Mouse (Mus musculus) liver, embryonic 11.5 days (tissue): ENCODE measurements around the gene Cd68. TPM values are rescaled to one million over a fixed set of nuclear protein-coding genes. Genes with fewer than 3 reads are reported as not detected.

ENCODE experiments used
- ATAC-seq: fragments of 200-750 bp; cut with Nextera tagmentation; replicated peaks from 2 replicates; pipeline ENCODE4 v1.8.0; 2017; ENCODE audit warnings: moderate number of reproducible peaks, mild to moderate bottlenecking, moderate TSS enrichment, moderate library complexity; ENCODE audit not compliant: low FRiP score
- DNase-seq: peaks from one replicate; pipeline ENCODE4 v3.0.0-alpha.2; 2017; ENCODE audit warnings: low spot score
- H3K27ac ChIP-seq: fragments of 300-500 bp; sonication (generic); 2 replicates; pipeline ENCODE4 v1.5.1; 2014; ENCODE audit warnings: mild to moderate bottlenecking, low read depth, low read length, control low read depth
- H3K27me3 ChIP-seq: fragments of 300-500 bp; sonication (generic); replicated peaks from 2 replicates; pipeline ENCODE4 v1.6.1; 2014; ENCODE audit warnings: low read length, mixed read lengths; ENCODE audit not compliant: control insufficient read depth, insufficient read depth
- H3K36me3 ChIP-seq: fragments of 300-500 bp; sonication (generic); 2 replicates; pipeline ENCODE4 v1.6.1; 2014; ENCODE audit warnings: mild to moderate bottlenecking, low read length, moderate library complexity, mixed read lengths; ENCODE audit not compliant: control insufficient read depth, insufficient read depth
- H3K4me1 ChIP-seq: fragments of 300-500 bp; sonication (generic); replicated peaks from 2 replicates; pipeline ENCODE4 v1.6.1; 2014; ENCODE audit warnings: low read length, mixed read lengths; ENCODE audit not compliant: control insufficient read depth, insufficient read depth
- H3K4me2 ChIP-seq: fragments of 300-500 bp; sonication (generic); 2 replicates; pipeline ENCODE4 v1.6.1; 2014; ENCODE audit warnings: mild to moderate bottlenecking, control low read depth, moderate library complexity
- H3K4me3 ChIP-seq: fragments of 300-500 bp; sonication (generic); 2 replicates; pipeline ENCODE4 v1.5.1; 2014; ENCODE audit warnings: low read depth, low read length, control low read depth
- H3K9ac ChIP-seq: fragments of 300-500 bp; sonication (generic); 2 replicates; pipeline ENCODE4 v1.6.1; 2014; ENCODE audit warnings: low read depth, low read length, control low read depth
- H3K9me3 ChIP-seq: fragments of 300-500 bp; sonication (generic); 2 replicates; pipeline ENCODE4 v1.6.1; 2016; ENCODE audit warnings: low read length, inconsistent platforms, mixed read lengths; ENCODE audit not compliant: control insufficient read depth
- WGBS: fragments of 180-500 bp; shearing (Covaris S2); extraction: QIAGEN DNeasy Blood & Tissue Kit; methylation state at CpG from one replicate; pipeline ENCODE4 v1.1.7; 2014; 5-methylcytosine and 5-hydroxymethylcytosine counted together
- polyA plus RNA-seq: library from polyadenylated mRNA; unstranded; fragments of >200 nt; fragmentation: Nextera tagmentation; extraction: Ambion mirVana; gene quantifications from 2 replicates; pipeline ENCODE4 v1.2.1, GENCODE M21; 2014

Cd68 gene
- polyA plus RNA-seq, 1 experiment from 2014 or later: 21.0 TPM

DNA sequence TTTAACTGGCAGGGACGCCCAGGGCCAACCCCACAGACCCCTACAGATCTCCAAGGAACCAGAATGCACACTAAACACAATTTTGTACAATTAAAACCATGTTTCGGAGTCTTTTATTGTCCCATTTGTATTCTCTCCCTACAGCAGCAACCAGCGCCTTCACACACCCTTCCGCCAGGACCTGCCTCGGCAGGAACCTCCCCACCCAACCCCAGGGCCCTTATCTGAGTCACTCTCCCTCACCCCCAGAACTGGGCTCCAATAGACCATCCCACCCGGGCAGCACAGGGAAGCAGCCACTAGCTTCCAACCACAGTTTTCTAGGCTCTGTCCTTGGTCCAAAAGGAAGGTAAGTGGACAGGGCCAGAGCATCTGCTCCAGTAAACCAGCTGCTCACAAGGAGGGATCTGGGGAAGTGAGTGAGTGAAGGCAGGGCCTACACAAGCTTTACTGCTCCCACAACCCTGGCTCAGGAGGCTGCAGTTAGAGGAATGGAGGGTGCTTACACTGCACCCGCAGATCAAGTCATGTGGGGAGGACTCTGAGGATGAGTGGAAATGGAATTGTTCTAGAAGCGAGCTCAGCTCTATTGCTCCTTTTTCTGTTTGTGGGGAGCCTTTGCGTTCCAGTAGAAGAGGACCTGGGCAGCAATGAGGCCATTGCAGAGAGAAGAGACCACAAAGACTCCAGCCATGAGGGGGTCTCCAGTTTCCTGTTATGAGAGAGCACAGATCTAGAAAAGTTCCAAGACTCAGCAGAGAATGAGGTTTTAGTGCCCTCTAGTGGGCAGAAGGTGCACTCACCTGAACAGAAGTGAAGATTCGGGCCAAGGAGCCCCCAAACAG lies 9.1 kb downstream of the Cd68 start:
- ATAC-seq (0 out of 2 replicates have a peak, but pooled peaks have one; percentile 44), DNase-seq (no peak)
- Histone ChIP-seq H3K4me3 (no peak overlapping the region), H3K27ac (0 out of 2 replicates have a peak overlapping the region, but pooled peaks have one; percentile 23), H3K27me3 (no peaks in the 10 kb centered on the region), H3K9ac (0 out of 2 replicates have a peak overlapping the region, but pooled peaks have one; percentile 3), H3K4me2 (peak overlapping the region; percentile 17; the same call in 1 of the 2 replicates), H3K9me3 (no peaks in the 10 kb centered on the region), H3K4me1 (peaks cover 35% of the 10 kb centered on the region), H3K36me3 (peaks cover 35% of the 10 kb centered on the region)
- WGBS: 66% methylated on average over 10 of the region's 10 CpGs

GRCm38 (mm10) chr11:69656065-69656455 lies 9.9 kb downstream of the Cd68 start:
- H3K4me1 ChIP-seq: peaks cover 29% of the 10 kb centered on the region
- H3K4me2 ChIP-seq: no peak overlapping the region; the same call in 1 of the 2 replicates
- 78% methylated on average over 5 of the region's 5 CpGs for WGBS
- H3K9me3 ChIP-seq: no peaks in the 10 kb centered on the region
- peaks cover 40% of the 10 kb centered on the region for H3K36me3 ChIP-seq
- 0 out of 2 replicates have a peak overlapping the region, but pooled peaks have one; percentile 3 for H3K4me3 ChIP-seq
- no peaks in the 10 kb centered on the region for H3K27me3 ChIP-seq
- DNase-seq (no peak), ATAC-seq (no peak)
- no peak overlapping the region for H3K9ac ChIP-seq
- no peak overlapping the region; the same call in 1 of the 2 replicates for H3K27ac ChIP-seq

- Histone ChIP-seq H3K36me3 (peaks cover 46% of the 10 kb centered on the region), H3K4me1 (peaks cover 26% of the 10 kb centered on the region), H3K27ac (peak within 1 kb of the TSS; percentile 51), H3K9ac (no peak within 1 kb of the TSS), H3K4me3 (0 out of 2 replicates have a peak within 1 kb of the TSS, but pooled peaks have one; percentile 3), H3K27me3 (no peaks in the 10 kb centered on the region), H3K9me3 (no peaks in the 10 kb centered on the region), H3K4me2 (peak within 1 kb of the TSS; percentile 28; the same call in 1 of the 2 replicates)
- WGBS: 37% methylated on average over 34 of the region's 34 CpGs
- no peak for DNase-seq
- ATAC-seq: peak; percentile 67
These were observed 10.5 kb downstream of the Cd68 start, which contains the start of gene Sox15 for GRCm38 (mm10) chr11:69655264-69656064. Gene Sox15, plus strand, starts transcription at chr11:69655314.

- H3K36me3 ChIP-seq: peaks cover 53% of the 10 kb centered on the region
- no peak overlapping the region for H3K4me2 ChIP-seq
- peaks cover 26% of the 10 kb centered on the region for H3K4me1 ChIP-seq
- H3K4me3 ChIP-seq: no peak overlapping the region
- peak overlapping the region; percentile 51 for H3K27ac ChIP-seq
- DNase-seq: no peak
- no peaks in the 10 kb centered on the region for H3K27me3 ChIP-seq
- no peak for ATAC-seq
- WGBS: 42% methylated on average over 9 of the region's 9 CpGs
- H3K9me3 ChIP-seq: no peaks in the 10 kb centered on the region
- H3K9ac ChIP-seq: no peak overlapping the region
These were observed 11.2 kb downstream of the Cd68 start for GRCm38 (mm10) chr11:69654760-69655159.

GRCm38 (mm10) chr11:69653399-69653798 lies 12.6 kb downstream of the Cd68 start:
- H3K4me3 ChIP-seq: no peak overlapping the region
- H3K4me1 ChIP-seq: peaks cover 26% of the 10 kb centered on the region
- ATAC-seq: no peak
- no peak for DNase-seq
- no peak overlapping the region for H3K9ac ChIP-seq
- no peak overlapping the region for H3K27ac ChIP-seq
- H3K27me3 ChIP-seq: no peaks in the 10 kb centered on the region
- peaks cover 52% of the 10 kb centered on the region for H3K36me3 ChIP-seq
- no peak overlapping the region for H3K4me2 ChIP-seq
- no peaks in the 10 kb centered on the region for H3K9me3 ChIP-seq
- 79% methylated on average over 5 of the region's 5 CpGs for WGBS

DNA sequence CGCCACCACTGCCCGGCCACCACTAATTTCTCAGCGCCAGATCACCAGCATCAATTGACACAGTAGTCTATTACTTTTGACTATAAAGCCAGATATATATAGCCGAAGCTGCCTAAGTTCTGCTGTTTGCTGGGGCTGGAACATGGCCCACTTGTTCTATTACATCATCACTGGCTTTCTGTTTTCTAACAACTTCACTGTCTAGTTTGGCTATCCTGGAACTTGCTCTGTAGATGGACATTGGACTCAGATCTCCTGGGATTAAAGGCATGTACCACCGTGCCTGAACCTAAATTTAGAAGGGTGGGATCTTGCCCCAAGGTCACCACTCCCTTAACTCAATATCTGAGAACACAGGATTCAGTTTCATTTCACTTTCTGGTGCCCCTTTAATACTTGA lies 20.1 kb downstream of the Cd68 start:
- Histone ChIP-seq H3K9me3 (no peaks in the 10 kb centered on the region), H3K4me1 (no peaks in the 10 kb centered on the region), H3K4me3 (no peak overlapping the region), H3K27me3 (no peaks in the 10 kb centered on the region), H3K36me3 (peaks cover 77% of the 10 kb centered on the region), H3K27ac (no peak overlapping the region), H3K4me2 (no peak overlapping the region), H3K9ac (no peak overlapping the region)
- ATAC-seq (no peak), DNase-seq (no peak)
- WGBS: 93% methylated on average over 5 of the region's 5 CpGs

GRCm38 (mm10) chr11:69635471-69635870 lies 30.5 kb downstream of the Cd68 start:
- Histone ChIP-seq H3K27me3 (no peaks in the 10 kb centered on the region), H3K27ac (no peak overlapping the region), H3K4me3 (no peak overlapping the region), H3K4me1 (peaks cover 15% of the 10 kb centered on the region), H3K4me2 (no peak overlapping the region), H3K36me3 (peaks cover 6% of the 10 kb centered on the region), H3K9ac (no peak overlapping the region), H3K9me3 (no peaks in the 10 kb centered on the region)
- ATAC-seq: no peak
- no peak for DNase-seq
- 86% methylated on average over 3 of the region's 3 CpGs for WGBS

- Histone ChIP-seq H3K27ac (peak overlapping the region; percentile 97), H3K27me3 (no peaks in the 10 kb centered on the region), H3K4me2 (peak overlapping the region; percentile 83), H3K36me3 (no peaks in the 10 kb centered on the region), H3K9me3 (no peaks in the 10 kb centered on the region), H3K4me1 (peaks cover 15% of the 10 kb centered on the region), H3K9ac (peak overlapping the region; percentile 82), H3K4me3 (peak overlapping the region; percentile 79)
- ATAC-seq (peak; percentile 70), DNase-seq (no peak)
- WGBS: under 1% methylated on average over 47 of the region's 50 CpGs
These were observed 32.7 kb downstream of the Cd68 start for GRCm38 (mm10) chr11:69633128-69633866.
